Mouse (Mus musculus): ENCODE measurements at regions not wholly inside any gene's neighbourhood (a gene's known extent, or its start where the extent isn't known, plus 50 kb on each side); places are given as distances from the start of the nearest gene placed in this dataset.

- TF ChIP-seq CTCF (conservative IDR thresholded peaks at IDR 0.05 in 1 of 2, IDR thresholded peaks at IDR 0.05 in 1 of 2; ENCODE audit: low read depth in 2 of 2, low read length in 2 of 2) = no peak
- no peak for TF ChIP-seq MXI1 (IDR thresholded peaks at IDR 0.05; ENCODE audit: low read depth, low read length)
- no peak for TF ChIP-seq CHD2 (IDR thresholded peaks at IDR 0.05; ENCODE audit: low read length)
- TF ChIP-seq ELF1 (IDR thresholded peaks at IDR 0.05; ENCODE audit: low read depth, low read length) = no peak
- no peak for TF ChIP-seq EP300 (IDR thresholded peaks at IDR 0.05; ENCODE audit: low read length)
Observed at GRCm38 (mm10) chr15:28138806-28139205, 64.7 kb upstream of the Dnah5 start.
